Mouse (Mus musculus) liver, embryonic 14.5 days (tissue): ENCODE data around the gene Lim2.

Experiments
- CTCF ChIP-seq: IDR thresholded peaks from 2 replicates; pipeline ENCODE4 v1.5.1; 2016; ENCODE audit warnings: antibody characterized with exemption, low read depth, control low read depth
- EP300 ChIP-seq: IDR thresholded peaks from 2 replicates; pipeline ENCODE4 v1.6.1; 2016; ENCODE audit warnings: antibody characterized with exemption, low read depth

DNA sequence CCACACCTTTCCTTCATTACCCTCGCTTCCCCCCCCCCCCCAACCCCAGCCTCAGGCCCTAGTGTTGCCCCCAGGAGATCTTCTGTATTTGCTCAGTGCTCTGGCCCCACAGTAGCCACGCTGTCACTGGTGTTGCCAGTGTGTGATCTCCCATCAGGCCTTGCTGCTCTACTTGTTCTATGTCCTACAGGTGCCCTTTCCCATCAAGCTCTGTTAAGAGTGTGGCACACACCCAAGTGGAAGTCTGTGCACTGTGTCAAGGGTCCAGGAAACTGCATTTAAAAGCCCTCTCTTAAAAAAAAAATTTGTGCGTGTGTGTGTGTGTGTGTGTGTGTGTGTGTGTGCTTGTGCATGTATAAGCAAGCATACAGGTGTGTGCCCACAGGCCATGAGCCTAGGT is 20.8 kb downstream of the Lim2 start:
- TF ChIP-seq EP300 (no peak), CTCF (no peak)
